ENCODE assay signal across 20 mouse cellular contexts in the genomic region with DNA sequence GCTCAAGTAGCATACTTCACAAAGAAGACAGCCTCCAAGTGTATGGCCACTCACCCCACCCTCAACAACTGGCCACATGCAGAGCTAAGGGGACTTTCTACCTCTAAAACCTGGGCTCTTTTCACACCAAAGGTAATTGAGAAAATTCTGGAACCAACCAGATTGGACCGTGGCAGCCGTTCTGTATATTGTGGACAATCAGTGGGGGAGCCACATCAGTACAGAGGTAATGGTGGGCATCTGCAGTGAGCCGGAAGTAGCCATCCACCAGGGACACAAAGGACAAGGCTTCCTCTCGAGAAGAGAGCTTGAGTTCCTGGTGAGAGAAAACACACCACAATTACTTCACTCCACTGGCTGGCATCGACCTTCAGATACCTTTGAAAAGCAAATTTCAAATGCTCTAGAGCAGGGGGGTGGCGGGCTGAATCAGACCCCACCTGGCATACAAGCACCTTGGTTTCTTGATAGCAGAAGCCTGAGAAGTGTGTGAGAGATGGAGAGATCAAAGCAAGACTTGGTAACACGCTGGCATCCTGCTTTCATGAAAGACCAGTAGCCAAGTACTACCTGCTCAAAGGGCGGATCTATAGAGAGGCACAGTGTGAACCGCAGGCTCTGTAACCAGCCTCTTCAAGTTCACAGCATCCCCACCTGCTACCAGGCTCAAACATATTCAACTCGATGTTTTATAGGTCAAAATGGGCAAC.
DNase-seq lines count a peak whose midpoint lies in the region; TF ChIP-seq lines count a peak whose summit lies in the region.
"Had no signal": no experiment of that assay in that cellular context is flagged by ENCODE, and none has a peak within 500 bp of the region (broad histone marks: within the 10 kb centered on the region; RNA-seq: fewer than 3 reads in every experiment).

No protein-coding gene starts in this region.

- no peak overlapping the region for H3K4me3 ChIP-seq in spleen, adult 2 months (ENCODE audit: extremely low read depth, insufficient read depth, insufficient read length)
- no peak overlapping the region for H3K4me3 ChIP-seq in heart, embryonic 10.5 days
- H3K4me3 ChIP-seq: limb, embryonic 13.5 days; liver, embryonic 15.5 days; midbrain, embryonic 12.5 days; neural tube, embryonic 12.5 days had no signal

- H3K9me3 ChIP-seq in heart, embryonic 10.5 days: no peaks in the 10 kb centered on the region
- H3K9me3 ChIP-seq: G1E; limb, embryonic 13.5 days; liver, embryonic 15.5 days; midbrain, embryonic 12.5 days; neural tube, embryonic 12.5 days had no signal

- 82% methylated on average over 10 of the region's 10 CpGs for WGBS in spleen, adult 2 months
- 83% methylated on average over 10 of the region's 10 CpGs for WGBS in heart, embryonic 10.5 days

- peak in 1 of 2 experiments; percentile 44 for DNase-seq in spleen, adult 2 months (ENCODE audit: low read depth in 1 of 2, low spot score in 2 of 2)
- no peak for DNase-seq in spleen, postnatal 4 days (ENCODE audit: low spot score in 2 of 2)
- peak; percentile 84 for DNase-seq in T-cell, adult 2 months (ENCODE audit: low spot score)
- peak; percentile 82 for DNase-seq in naive thymus-derived CD4-positive, alpha-beta T cell, adult 2 months (ENCODE audit: low read depth)
- DNase-seq in thymus, postnatal 36 days: peak; percentile 37 to 46
- DNase-seq in testis, postnatal 14 days (ENCODE audit: low spot score): no peak
- no peak for DNase-seq in urinary bladder, postnatal 4 days (ENCODE audit: low spot score in 2 of 2)
- no peak for DNase-seq in heart, embryonic 10.5 days (ENCODE audit: low spot score)
- DNase-seq: adrenal gland, adult 8-10 months; cerebellum, adult 18-20 months; cerebellum, postnatal 25 days; kidney, postnatal 25 days; retina, postnatal 1 day had no signal

- H3K4me1 ChIP-seq in spleen, adult 2 months (ENCODE audit: control insufficient read depth, insufficient read depth, insufficient read length): peaks cover 8% of the 10 kb centered on the region; the same call in 1 of the 2 replicates
- peaks cover 25% of the 10 kb centered on the region for H3K4me1 ChIP-seq in heart, embryonic 10.5 days
- H3K4me1 ChIP-seq: midbrain, embryonic 12.5 days; neural tube, embryonic 12.5 days had no signal

- TF ChIP-seq CTCF in spleen, adult 2 months (IDR thresholded peaks at IDR 0.05; ENCODE audit: extremely low read depth, insufficient read depth, insufficient read length, insufficient replicate concordance): no peak

- H3K27me3 ChIP-seq in spleen, adult 2 months (ENCODE audit: control insufficient read depth, insufficient read depth, low read length): no peaks in the 10 kb centered on the region
- H3K27me3 ChIP-seq in heart, embryonic 10.5 days (ENCODE audit: insufficient read depth, poor library complexity, severe bottlenecking): no peaks in the 10 kb centered on the region
- H3K27me3 ChIP-seq: CH12.LX; limb, embryonic 13.5 days; liver, embryonic 15.5 days; midbrain, embryonic 12.5 days; neural tube, embryonic 12.5 days; Patski had no signal

- peaks cover 51% of the 10 kb centered on the region for H3K36me3 ChIP-seq in spleen, adult 2 months (ENCODE audit: control insufficient read depth, insufficient read depth, low read length)
- H3K36me3 ChIP-seq in heart, embryonic 10.5 days: peaks cover 45% of the 10 kb centered on the region

- H3K27ac ChIP-seq in spleen, adult 2 months (ENCODE audit: insufficient read depth, low read length): peak overlapping the region; percentile 73
- no peak overlapping the region for H3K27ac ChIP-seq in heart, embryonic 10.5 days
- H3K27ac ChIP-seq: limb, embryonic 13.5 days; midbrain, embryonic 12.5 days; neural tube, embryonic 12.5 days had no signal

- TF ChIP-seq POLR2A in spleen, adult 2 months (IDR thresholded peaks at IDR 0.05; ENCODE audit: low read depth, low read length): no peak

Comparison
In these comparisons a context has a peak if more than half of its experiments do, and no peak if none do; other contexts are left out.
1. DNase-seq: peak in T-cell, adult 2 months (single experiment), naive thymus-derived CD4-positive, alpha-beta T cell, adult 2 months (single experiment) and thymus, postnatal 36 days (2 of 2); none in spleen, postnatal 4 days (0 of 2), testis, postnatal 14 days (single experiment), urinary bladder, postnatal 4 days (0 of 2) and heart, embryonic 10.5 days (single experiment).